Mouse (Mus musculus): ENCODE results near the gene Bbs9.

Gene Bbs9

DNA sequence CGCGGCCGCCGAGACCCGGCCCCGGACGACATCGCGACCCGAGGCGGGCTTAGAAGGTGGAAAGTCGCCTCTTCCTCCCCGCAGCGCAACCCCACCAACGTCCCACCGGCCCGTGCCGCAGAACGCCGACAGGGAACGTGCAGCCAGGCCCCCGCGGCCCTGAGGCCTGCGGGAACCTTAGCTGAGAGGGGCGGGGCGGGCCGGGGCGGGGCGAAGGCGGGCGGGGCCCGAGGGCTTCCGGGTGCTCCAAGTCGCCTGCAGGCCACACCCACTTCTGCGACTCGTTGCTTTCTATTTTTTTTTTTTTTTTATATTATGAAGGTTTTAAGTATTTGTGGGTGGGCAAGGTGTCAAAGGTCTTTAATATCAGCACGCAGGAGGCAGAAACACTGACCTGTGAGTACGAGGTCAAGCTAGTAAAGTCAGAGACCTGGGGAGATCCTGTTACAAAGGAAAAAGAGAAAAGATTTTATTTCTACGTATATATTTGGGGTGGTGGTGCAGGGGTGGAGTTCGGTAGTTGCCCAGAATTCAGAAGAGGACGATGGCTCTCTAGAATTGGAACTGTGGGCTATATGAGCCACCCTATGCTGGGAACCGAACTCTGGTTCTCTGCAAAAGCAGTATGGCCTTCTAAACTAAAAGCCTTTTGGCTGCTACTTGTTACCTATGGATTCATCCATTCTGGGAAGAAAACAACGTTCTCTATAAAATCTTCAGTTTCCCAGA is 7.2 kb upstream of the Bbs9 start:
- peak; percentile 49 for DNase-seq (ENCODE audit: low read depth, low spot score)

DNA sequence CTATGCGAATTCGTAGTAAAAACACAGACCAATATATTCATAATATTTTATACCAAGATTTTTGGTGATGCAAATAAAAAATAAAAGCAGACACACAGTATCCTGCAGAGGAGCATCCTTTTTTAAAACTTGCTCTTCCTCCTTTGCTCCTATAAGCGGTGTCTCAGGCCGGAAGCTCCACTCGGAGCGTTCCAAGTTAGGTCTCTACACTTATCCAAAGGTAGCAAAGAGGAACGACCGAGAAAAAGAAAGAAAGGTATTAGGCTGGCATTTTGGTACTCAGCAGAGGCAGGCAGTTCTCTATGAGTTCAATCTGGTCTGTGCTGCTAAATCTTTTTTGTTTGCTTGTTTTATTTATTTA is 6.6 kb upstream of the Bbs9 start:
- DNase-seq (ENCODE audit: low read depth, low spot score), result no peak

DNA sequence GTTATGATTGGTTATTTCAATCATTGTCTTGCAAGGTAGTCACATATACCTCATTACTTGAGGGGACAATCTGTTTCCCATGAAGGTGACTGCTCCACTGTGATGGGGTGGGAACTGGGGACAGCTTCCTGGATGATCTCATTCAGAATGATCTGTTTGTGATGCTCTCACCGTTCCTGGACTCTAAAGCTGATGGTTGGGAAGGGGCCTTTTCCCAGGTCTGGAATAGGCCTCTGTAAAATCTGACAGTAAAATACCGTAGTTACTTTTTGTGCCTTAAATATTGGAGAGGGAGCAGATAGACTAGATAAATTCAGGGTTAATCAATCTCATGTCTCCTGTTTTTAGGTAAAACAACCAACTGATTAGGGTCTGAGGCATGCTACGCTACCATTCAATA is 5.9 kb upstream of the Bbs9 start, which contains the start of gene Rp9:
Rp9 (minus strand) TSS at position 101 of the 400 bp plus-strand sequence.
- DNase-seq (ENCODE audit: low read depth, low spot score), result no peak

GRCm38 (mm10) chr9:22476265-22476664 is 750 bp downstream of the Bbs9 start:
- DNase-seq (ENCODE audit: low read depth, low spot score), result no peak

GRCm38 (mm10) chr9:22478946-22479345 is 3.4 kb downstream of the Bbs9 start:
- no peak for DNase-seq (ENCODE audit: low read depth, low spot score)

DNA sequence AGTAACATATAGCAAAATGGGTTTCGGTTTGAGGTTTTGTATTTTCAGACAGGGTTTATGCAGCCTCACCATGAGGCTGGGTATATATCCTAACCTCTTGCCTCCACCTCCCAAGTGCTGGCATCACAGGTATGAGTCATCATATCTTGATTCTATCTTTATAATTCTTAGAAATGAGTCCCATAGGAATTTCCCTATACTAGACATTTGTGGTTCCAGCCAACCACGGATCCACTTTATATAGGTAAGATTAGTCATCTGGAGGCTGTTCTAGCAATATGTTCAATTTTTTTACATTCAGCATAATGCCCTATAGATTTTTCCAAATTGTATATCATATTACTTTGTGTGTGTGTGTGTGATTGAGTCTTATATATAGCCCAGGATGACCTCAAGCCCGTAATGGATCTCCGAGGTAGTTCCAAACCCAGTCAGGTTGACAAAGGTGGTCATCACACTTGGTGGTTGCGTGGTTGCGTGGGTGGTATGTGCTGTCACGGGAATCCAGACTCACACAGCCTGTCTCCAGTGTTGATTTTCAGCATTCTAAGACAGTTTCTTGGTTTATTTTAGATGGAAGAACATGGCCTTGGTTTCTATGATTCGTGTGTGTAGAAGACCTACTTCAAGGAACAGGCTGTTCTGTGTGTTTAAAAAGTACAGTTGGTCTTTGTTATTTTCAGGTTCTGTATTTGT is 8.5 kb downstream of the Bbs9 start:
- DNase-seq (ENCODE audit: low read depth, low spot score), result no peak

- no peak for DNase-seq (ENCODE audit: low read depth, low spot score)
Measured at GRCm38 (mm10) chr9:22484562-22485308, 9.2 kb downstream of the Bbs9 start.

DNA sequence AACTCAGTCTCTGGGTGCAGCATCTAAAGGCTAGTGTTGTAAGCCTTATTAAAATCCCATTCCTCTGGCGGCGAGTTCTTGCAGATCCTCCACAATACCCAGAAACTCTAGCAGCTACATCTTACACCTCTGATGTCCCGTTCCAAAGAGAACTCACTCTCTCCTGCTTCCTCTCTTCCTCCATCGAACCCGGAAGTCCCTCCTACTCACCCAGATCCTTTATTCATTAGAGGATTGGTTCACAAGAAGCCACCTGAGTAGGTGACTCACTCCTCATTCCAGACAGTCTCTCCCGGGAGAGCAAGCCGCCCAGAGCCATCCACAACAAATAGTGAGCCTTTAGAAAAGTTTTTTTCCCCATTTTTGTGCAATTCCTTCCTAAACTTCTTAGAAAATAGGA is 10.7 kb downstream of the Bbs9 start:
- no peak for DNase-seq (ENCODE audit: low read depth, low spot score)

GRCm38 (mm10) chr9:22488963-22489362 is 13.4 kb downstream of the Bbs9 start:
- no peak for DNase-seq (ENCODE audit: low read depth, low spot score)

- no peak for DNase-seq (ENCODE audit: low read depth, low spot score)
Measured at GRCm38 (mm10) chr9:22494203-22494807, 18.8 kb downstream of the Bbs9 start.

- no peak for DNase-seq (ENCODE audit: low read depth, low spot score)
Measured at GRCm38 (mm10) chr9:22495133-22495532, 19.6 kb downstream of the Bbs9 start.

DNA sequence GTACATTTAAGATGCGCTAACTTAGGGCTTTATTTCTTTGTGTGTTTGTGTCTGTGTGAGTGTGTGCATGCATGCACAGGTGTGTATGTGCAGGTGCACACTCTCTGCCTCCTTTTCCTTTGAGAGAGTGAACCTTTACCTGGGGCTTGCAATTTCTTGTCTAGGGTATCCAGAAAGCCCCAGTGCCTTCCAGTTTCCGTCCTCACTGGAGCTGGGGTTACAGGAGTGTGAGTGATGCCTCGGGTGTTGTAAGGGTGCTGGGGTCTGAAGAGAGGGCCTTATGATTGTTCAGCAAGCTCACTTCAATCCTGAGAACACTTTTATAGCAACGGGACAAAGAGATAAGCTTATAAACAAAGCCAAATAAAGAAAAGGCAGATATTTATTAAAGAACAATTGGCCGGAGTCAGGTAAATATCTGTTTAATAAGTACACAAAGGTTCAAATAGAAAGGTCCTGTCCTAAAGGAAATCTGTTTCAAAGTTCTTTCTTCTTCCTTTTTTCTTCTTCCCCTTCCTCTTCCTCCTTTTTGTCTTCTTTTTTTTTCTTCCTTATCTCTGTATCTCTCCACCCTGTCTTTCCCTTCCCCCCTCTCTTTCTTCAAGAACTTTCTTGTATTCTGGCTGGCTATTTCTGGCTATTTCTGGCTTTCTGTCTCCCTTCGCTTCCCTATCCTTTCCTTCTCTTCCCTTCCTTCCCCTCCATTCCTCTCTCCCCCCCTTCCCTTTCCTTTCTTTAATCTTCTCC is 21.7 kb downstream of the Bbs9 start:
- DNase-seq (ENCODE audit: low read depth, low spot score), result no peak

GRCm38 (mm10) chr9:22502972-22503371 is 27.5 kb downstream of the Bbs9 start:
- DNase-seq (ENCODE audit: low read depth, low spot score), result no peak

DNA sequence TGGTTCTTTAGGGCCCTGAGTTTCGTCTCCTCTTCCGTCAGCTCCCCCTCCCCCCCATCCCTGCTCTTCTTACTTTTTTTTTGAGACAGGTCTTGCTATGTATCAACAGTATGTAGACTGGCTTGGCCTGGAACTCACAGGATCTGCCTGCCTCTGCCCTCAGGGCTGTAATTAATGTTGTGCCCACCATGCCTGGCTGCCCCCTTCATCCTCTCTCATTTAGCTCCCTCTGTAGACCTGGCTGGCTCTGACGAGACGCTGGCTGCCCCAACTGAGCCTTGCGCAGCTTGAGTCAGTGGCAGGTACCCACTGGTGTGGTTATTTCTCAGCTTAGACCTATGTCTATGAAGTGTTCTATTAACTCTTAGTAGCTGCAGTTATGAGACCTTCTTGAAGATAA is 28.1 kb downstream of the Bbs9 start:
- DNase-seq (ENCODE audit: low read depth, low spot score), result no peak

DNA sequence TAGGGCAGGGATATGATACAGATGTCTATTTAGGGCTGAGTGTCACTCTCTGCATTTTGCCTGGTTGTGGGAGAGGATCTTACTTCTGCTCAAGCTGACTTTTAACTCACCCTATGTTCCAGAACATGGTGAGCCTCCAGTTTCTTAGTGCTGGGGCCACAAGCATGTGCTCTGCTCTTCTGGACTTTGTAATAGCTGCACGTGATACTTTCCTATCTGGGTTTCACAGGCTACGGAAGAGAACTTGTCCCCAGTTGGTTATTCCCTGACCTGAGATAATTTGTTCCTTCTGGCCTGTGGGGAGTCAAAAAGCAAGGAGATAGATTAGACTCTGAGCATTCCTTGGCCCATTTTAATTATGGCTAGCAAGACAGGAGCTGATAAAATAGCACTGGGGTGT is 30.1 kb downstream of the Bbs9 start:
- no peak for DNase-seq (ENCODE audit: low read depth, low spot score)

DNA sequence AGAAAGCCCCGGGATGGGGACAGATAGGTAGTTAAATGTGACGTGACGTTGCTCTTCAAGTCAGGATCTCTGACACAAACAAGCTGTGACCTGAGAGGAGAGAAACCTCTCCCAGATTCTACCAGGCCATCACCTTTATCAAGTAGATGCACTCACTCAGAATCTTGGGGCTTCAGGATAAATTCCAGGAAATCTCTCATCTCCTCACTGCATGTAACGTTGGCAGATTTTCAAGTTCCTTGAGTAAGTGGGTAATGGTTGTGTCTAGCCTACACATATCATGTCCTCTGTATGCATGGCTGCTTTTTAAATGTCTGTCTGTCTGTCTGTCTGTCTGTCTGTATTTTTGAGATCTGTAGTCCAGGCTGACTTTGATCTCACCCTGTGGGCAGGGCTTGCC is 39.6 kb downstream of the Bbs9 start:
- DNase-seq (ENCODE audit: low read depth, low spot score), result no peak

DNA sequence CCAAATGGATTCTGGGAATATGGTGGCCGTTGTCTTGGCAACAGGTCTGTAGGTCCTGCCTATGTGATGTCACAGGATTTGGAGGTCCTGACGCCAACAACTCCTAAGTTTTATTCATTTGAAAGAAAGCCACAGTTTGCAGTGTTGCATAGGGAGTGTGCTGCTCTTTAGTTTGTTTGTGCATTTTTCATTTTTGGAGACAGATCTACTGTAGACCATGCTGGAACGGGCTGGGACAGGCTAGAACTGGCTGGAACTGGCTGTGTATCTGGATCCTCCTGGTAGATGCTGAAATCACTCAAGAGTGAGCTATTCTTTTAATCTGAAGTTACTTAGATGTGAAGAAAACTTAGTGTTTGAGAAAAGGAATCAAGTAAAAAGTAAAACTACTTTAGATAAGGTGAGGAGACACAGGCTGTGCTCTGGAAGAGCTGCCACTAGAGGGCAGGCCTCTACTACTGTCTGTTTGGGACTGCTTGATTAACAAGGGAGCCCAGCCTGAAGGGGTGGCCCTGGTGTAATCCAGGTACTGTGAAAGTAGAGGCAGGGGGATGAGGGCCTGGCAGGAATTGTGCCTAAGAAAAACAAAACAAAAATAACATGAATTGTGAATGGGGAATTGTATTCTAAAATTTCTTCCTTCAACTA is 43.0 kb downstream of the Bbs9 start:
- DNase-seq (ENCODE audit: low read depth, low spot score), result no peak

DNA sequence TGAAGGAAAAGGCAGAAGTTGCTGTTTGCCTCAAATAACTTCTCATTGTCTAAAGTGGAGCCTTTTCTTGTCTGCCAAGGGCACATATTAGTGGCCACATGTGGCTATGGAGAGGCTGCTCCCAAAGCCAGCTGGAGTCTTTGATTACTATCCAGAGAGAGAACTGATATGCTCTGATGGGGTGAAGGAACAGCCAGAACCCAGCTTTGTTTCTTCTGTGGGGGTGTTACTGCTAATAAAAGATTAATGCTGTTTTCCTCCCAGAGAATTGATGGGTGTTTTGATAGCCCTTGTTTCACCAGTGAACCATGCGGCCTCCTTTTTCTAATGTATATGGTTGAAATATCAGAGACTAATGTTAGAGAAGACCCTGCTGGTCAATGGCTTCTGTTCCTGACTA is 47.9 kb downstream of the Bbs9 start:
- DNase-seq (ENCODE audit: low read depth, low spot score), result no peak

DNA sequence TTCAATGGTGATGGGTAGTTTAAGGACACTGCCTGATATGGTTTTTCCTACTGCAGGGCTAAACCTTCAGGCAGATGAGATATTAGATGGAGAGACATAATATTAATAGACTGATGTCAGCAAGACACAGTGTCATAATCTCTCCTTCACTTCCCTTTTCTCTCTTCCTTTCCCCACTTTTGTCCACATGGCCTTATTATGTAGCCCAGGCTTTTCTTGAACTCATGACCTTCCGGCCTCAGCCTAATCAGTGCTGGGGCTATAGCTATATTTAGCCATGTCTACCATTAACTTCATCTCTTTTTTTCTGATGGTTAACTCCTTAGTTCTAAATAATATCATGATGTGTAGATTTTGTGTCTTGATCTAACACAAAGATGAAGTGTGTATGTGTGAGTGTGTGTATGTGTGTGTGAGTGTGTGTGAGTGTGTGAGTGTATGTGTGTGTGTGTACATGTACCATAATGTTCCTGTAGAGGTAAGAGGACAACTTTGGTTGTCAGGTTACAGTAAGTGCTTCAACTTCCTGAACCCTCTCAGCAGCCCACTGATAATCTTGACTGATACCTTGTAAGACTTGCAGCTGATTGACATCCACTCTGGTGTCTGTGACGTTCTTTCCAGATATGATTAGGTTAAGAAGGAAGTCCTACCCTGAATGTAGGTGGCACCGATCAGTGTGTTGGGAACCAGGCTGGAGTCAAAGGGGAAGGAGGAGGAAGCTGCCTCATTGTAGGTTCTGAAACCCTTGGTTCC is 55.4 kb downstream of the Bbs9 start:
- no peak for DNase-seq (ENCODE audit: low read depth, low spot score)

DNA sequence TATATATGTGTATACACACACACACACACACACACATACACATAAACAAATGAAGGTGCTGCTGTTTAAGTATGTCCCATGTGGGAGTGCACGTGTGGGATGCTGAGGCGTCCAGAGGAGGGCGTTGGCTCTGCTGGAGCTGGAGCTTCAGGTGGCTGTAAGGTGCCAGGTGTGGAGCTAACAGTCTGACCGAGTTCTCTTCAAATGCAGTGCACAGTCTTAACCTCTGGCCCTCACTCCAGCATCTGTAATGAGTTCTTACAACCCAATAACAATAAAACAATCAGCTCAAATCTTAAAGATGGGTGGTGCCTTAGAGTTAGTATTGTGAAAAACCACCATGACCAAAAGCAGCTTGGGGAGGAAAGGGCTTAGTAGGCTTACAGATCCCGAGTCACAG is 56.6 kb downstream of the Bbs9 start:
- no peak for DNase-seq (ENCODE audit: low read depth, low spot score)

All from WW6 (cell line).